Mouse (Mus musculus) T-helper 2 cell (primary cell): Measurements from ENCODE around the gene Atrnl1.

Source experiments
- in situ Hi-C: fragments of 300-600 bp; cut with MboI, MseI; formaldehyde crosslinking; loops from one replicate; pipeline ENCODE4 v1.15.1; 2025; ENCODE audit warnings: high pct_unique_total_duplicates

Atrnl1 gene

DNA sequence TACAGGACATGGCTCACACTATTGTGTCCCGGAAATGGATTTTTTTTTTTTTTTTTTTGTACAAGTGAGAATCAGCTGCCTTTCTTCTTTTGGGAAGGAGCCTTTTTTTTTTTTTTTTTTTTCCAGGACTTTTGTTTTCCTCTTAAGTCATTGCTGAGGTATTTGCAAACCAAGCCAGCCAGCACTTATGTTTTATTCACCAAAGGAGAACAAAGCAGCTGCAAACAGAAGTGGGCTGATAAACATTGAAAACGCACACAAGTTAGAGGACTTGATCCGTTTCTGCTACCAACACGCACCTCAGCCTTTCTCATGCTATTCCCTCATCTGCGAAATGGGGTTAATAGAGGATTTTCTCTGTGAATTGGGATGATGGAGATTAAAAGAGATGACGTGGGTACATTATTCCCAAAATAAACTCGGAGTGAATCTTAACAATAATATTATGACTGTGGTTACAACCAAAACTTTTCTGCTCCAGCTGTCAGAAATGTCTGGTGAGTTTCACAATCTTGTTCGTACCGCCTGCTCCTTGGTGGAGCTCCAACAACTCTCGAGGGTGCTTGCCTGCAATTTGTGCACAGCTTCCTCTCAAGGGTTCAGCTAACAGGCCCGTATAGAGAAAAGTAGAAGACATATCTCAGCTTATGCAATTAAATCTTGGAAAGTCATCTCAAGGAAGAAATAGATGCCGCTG, 1.3 kb upstream of the Atrnl1 start:
- in situ Hi-C loops: no loop called here

DNA sequence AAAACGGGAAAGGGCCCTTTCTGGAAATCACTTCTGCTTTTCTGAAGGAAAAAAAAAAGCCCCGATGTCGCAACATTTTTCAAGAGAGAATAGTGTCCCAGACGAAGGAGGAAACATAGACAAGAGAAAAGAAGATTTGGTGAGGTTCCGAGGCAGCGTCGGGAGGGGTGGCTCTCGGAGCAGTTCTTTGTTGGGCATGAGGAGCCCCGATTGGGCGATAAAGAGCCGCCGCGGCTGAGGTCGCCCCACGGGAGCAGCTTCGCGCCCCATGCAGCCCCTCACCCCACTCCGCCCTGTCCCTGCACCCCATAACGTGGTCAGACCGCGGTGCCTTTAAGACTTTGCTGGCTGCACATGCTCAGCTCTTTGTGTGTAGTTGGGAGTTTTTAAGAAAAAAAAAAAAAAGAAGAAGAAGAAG, 767 bp upstream of the Atrnl1 start:
- in situ Hi-C loops: no loop called here

DNA sequence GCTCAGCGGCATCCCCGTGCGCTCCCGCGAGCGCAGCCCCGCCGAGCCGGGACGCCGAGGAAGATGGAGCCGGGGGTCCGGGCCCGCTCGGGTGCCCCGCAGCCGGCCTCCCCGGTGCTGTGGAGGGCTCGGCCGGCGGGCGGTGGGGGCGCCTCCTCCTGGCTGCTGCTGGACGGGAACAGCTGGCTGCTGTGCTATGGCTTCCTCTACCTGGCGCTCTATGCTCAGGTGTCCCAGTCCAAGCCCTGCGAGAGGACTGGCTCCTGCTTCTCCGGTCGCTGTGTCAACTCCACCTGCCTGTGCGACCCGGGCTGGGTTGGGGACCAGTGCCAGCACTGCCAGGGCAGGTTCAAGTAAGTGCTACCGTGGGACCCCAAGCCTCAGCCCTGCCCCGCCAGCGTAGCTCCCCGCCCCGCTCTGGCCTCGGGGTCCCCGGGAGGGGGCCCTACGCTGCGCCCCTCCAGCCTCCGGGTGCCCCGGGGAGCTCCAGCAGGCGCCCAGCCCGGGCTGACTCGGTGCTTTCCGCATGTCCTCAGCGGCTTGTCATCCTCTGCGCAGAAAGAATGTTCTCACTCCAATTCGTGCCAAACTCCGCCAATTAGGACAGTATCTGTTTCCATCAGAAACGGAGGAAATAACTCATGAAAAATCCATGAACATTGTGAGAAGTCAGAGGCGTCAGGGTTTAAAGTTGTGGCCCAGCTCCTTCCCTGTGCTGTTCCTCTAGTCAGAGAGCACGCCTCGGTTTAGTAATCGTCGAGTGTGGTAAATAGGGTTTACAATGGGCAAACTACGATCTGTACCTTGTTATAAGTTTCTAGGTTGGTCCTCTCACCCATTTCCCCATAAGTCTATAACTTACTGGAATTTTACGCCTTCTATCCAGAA, 701 bp downstream of the Atrnl1 start:
- in situ Hi-C loops: no loop called here

DNA sequence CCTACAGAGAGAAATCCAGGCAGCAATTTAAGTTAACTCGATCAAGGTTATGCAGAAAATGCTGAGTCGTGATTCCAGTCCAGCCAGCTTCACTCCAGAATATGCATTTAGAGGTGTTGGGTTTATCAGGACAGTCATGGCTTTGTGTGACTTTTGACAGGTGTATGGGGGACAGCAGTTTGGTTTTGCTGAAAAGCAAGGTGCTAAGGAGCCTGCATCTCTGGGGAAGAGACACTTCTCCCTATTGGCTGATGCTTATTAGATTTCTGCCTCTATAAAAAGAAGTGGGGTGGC, 1.3 kb downstream of the Atrnl1 start:
- in situ Hi-C loops: no loop called here

DNA sequence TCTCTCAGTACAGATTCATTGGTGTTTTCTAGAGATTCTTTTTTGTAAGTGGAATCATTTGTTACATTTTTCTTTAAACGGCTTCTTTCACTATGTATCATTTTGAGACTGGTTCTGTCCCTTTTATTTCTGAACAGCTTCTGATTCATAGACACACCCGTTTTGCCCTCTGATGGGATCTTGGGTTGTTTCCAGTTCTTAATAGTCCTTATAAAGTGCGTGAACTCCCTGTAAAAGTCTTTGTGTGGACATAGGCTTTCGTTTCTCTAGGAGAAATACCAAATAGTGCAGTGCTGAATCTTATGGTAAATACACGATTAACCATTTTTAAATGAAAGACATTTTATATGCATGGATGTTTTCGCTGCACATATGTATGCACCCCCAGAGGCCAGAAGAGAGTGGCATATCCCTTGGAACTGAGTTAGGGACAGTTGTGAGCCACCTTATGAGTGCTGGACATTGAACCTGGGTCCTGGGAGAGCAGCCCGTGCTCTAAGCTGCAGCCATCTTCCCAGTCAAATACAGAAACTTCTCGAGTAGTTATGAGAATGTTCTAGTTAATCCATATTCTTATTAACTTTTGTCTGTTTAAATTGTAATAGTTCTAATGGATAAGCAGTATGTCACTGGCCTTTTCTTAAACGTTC, 5.3 kb downstream of the Atrnl1 start:
- in situ Hi-C loops: no loop called here

DNA sequence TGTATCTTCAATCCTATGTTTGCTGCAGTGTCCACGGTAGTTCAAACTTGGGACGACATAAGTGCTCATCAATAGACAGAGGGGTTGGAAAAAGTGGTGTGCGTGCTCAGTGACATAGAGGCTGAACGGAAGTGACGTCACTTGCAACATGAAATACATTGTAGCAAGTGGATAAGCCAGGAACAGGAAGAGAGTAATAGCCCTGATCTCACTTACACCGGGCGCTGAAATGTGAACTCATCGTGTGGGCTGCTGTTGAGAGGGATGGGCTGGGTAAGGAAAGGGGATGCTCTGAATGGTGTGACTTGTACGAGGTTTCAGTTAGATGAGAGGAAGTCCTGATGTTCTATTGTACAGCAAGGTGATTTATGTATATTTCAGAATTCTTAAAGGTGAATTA, 8.3 kb downstream of the Atrnl1 start:
- in situ Hi-C loops: no loop called here

DNA sequence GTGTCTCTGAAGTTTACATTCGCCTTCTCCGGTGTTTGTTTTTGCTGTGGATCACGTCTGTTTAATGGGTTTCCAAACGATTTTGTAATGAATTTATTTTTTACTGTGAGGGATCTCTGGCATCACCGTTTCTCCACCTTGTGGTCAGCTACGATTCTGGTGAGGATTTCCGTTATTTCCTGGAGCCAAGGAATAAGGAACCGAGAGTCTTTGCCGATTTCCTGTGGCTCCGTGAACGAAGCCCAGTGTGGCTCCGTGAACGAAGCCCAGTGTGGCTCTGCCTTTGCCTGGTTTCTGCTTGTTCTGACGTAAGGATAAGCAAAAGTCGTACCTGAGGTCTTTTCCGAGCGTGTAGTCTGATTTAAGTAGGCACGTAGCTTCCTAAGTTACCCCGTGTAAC, 11.0 kb downstream of the Atrnl1 start:
- in situ Hi-C loops: no loop called here

DNA sequence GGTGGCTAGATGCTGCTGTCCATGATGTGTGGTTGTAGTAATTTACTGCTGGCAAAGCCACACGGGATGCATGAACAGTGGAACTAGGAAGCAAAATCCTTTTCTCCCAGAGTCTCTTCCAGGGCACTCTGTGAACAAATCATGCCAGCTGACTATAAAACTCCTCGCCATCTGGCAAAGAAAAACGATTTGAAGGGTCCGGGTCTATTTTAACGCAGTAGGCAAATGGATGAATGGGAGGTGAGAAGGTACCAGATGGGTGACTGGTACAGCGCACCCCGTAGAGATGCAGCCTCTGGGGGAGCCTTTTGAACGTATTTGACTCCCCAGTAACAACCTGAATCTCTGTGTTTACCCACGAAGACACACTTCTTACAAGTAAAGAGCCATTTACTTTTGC, 14.9 kb downstream of the Atrnl1 start:
- in situ Hi-C loops: loop anchor here (25.0 kb wide), 1 partner anchor 213 kb away; no protein-coding TSS in a partner anchor

DNA sequence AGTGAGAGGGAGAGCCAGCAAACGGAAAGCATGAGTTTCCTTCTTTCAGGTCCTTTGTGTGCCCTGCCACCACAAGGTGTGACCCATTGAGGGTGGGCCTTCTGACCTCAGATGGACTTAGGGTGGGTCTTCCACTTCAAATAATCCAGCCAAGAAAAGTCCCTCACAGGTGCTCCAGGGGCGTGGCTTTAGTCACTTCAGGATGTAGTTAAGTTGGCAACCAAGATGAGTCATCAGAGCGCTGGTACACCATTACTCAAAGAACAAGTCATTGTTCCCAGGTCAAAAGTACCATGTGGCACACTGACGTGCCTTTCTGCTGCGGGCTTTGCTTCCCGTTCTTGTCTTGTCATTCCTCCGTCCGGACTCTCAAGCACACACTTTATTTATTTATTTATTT, 16.4 kb downstream of the Atrnl1 start:
- in situ Hi-C loops: loop anchor here (25.0 kb wide), 1 partner anchor 215 kb away; no protein-coding TSS in a partner anchor

DNA sequence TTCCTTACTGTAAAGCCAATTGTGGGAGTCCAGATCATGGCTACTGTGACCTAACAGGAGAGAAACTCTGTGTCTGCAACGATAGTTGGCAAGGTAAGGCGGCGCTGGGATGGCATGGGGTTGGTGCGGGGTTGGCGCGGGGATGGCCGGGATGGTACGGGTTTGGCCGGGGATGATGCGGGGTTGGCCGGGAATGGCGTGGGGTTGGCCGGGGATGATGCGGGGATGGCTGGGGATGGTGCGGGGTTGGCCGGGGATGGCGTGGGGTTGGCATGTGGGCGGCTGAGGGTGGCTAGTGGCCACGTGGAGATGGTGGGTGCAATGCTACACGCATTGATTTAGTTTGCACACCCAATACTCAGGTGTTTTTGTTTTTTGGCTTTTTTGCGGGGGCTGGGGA, 31.7 kb downstream of the Atrnl1 start:
- in situ Hi-C loops: loop anchor here (25.0 kb wide), 1 partner anchor 230 kb away; no protein-coding TSS in a partner anchor

DNA sequence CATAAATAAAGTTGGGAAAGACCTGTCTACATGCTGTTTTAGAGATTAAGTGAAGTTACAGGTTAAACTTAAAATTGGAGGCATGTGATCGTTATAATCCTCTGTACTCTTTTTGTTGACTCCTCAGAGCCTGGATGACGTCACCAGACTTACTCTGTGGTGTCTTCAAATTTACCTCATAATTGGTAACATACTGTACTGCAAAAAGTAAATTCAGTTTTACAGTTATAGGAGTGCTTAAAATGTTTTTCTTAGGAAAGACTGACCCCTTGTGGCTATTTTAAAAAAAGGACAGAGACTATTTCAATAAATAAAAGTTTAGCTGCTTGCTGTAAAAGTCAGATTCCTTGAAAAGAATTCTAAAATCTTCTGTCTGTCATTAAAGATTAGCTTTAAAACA, 32.1 kb downstream of the Atrnl1 start:
- in situ Hi-C loops: loop anchor here (25.0 kb wide), 1 partner anchor 231 kb away; no protein-coding TSS in a partner anchor

DNA sequence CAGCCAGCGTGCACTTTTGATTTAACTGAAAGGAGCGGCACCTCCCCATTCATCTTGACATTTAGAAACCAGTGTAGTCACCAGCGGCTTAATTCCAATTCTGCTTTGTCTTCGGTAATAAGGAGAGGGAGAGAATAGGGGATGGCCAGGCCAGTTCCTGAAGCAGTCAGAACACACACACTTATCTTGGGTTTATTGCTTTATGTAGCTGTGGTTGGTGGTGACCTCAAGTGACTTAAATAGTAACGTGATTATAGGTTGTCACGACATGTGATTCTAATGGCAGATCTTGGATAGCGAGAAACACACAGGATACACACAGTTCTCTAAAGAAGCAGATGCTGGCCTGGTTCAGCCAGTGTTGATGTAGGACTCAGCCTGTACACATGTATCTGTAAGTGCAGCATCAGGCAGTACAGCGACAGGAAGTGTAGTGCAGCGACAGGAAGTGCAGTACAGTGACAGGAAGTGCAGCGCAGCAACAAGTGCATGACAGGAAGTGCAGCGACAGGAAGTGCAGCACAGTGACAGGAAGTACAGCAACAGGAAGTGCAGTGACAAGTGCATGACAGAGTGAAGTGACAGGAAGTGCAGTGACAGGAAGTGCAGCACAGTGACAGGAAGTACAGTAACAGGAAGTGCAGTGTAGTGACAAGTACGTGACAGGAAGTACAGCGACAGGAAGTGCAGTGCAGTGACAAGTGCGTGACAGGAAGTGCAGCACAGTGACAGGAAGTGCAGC, 37.5 kb downstream of the Atrnl1 start:
- in situ Hi-C loops: loop anchor here (25.0 kb wide), 1 partner anchor 236 kb away; no protein-coding TSS in a partner anchor

DNA sequence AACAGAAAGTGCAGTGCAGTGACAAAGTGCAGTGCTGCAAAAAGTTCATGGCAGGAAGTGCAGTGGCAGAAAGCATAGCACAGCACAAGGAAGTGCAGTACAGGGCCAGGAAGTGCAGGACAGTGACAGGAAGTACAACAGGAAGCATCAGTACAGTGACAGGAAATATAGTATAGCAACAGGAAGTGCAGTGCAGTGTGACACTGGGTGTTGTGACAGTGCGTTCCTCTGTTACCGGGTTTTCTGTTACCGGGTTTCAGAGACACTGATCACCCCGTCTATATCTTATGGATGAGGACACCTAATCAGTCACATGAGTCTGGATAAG, 38.1 kb downstream of the Atrnl1 start:
- in situ Hi-C loops: loop anchor here (25.0 kb wide), 1 partner anchor 237 kb away; no protein-coding TSS in a partner anchor

DNA sequence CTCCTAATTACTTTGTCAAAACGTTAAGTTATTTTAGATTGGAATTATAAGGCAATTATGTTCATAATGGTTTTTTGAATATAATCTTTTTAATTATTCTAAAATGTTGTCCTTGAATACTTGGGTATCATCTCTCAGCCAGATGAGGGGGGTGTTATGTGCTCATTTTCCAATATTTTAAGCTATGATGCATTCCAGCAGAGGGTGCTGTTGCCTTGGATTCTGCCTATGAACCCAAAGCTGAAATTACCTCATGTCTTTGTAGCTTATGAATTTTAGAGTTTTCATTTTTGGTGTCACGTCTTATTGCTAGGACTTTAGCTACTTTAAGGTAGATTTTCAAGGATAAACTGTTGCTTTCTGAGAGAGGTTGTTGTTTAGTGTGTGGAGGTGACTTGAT, 44.2 kb downstream of the Atrnl1 start:
- in situ Hi-C loops: no loop called here

DNA sequence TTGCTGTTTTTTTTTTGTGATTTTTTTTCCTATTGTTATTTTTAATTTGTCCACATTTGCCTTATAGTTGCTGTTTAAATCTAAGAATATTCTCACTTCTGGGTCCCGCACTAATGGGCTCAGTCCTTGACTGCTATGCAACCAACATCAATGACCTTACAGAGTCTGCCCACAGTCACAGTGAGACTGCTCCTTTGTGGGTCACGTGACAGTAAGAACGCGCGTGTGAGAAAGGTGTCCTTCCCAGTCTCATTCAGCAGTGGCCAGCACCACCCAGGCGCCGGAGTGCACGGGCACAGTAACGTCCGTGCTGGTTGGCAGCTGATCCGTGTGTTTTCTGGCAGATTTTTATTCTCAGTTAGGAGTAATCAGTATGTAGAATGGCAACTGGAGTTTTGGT, 44.7 kb downstream of the Atrnl1 start:
- in situ Hi-C loops: no loop called here

DNA sequence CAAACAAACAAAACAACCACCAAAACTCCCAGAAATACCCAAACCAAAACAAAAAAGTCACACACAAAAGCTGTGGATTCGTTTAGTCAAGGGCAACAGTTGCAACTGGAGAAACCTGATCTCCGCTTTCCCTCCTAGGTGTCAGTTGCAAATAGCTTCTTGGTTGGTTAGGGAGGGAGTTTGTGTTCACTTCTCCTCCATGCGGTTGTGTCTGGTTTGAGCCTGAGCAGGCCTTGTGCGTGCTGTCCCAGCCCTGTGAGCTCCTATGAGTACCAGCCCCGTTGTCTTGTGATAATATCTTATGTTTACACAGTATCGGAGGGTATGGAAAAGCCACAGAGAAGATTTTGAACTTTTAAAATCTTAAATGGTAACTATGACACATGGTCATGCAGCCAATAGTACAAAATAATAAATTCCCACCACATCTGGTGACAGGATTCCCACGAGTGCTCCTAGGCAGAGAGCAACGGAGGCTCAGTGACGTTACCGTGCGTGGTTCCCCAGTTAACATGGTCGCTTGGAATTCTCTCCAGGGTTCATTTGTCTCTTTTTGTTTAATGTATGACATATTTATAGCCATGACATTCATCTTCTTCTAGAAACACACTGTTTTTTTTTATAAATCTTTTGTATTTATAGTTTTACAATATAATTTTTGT, 46.7 kb downstream of the Atrnl1 start:
- in situ Hi-C loops: no loop called here

DNA sequence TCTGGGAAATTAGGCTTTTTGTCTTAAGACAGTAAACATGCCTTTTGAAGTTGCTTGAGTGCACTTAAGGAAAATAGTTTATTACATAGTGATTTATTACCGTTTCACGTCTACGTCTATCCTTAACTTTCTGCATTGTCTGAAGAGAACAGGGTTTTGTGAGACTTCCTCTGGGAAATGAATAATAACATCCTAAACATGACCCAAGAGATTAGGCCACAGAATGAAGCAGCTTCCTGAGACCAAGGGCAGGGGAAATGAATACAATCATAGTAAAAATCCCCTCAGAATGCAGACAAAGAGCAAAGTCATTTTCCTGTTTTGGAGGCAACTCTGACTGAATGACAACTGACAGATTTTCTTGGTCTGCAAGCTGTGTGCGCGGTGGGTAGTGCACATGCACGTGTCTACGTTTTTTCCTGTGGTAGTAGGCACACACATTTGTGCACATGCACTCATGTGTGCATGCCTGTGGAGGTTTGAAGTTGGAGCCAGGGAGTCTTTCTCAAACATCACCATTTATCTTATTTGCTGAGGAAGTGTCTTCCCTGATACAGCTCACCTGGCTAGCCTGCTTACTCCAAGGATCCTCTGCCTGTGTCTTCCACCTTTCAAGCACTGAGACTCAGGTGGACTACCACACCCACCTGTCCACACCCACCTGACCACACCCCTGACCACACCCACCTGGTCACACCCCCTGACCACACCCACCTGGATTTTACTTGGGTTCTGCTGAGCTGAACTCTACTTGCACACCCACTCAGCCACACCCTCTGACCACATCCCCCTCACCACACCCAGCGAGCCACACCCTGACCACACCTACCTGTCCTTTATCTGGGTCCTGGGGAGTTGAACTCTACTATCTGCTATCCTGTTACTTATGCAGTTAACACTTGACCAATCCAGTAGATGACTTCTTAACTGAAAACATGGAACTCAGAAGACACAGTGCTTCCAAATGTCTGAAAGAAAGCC, 47.6 kb downstream of the Atrnl1 start:
- in situ Hi-C loops: no loop called here

DNA sequence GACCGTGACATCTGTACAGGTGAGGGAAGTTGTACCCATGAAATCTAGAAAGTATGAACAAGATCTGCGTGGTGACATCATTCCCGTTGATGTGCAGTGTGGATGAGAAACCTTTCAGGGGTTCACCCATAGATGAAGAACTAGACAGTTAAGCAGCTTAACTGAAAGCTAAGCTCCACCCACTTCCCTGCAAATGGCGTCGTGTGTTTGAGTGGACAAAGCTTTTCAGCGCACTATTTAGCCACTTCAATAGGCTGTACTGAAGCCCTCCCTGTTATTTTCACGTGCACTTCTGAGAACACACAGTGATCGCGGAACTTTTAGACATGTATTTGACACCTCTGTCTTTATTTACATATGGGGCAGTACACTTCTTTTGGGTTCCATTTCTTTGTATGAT, 56.2 kb downstream of the Atrnl1 start:
- in situ Hi-C loops: no loop called here

DNA sequence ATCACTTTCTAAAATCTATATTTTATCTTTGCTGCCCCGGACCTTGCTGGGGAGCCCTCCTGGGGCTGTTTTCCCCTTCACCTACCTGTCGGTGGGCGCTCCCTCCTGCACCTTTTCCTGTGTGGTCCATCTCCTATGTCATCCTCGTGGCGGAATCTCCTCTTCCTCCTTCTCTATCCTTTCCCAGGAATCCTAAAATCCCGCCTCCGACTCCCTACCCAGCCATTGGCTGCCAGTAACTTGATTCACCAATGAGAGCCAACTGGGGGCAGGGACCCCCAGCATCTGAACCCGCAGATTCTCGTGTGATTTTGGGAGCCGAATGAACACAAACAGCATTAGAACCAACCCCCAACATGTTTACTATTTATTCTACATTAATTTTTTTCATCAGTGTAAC, 57.1 kb downstream of the Atrnl1 start:
- in situ Hi-C loops: no loop called here

DNA sequence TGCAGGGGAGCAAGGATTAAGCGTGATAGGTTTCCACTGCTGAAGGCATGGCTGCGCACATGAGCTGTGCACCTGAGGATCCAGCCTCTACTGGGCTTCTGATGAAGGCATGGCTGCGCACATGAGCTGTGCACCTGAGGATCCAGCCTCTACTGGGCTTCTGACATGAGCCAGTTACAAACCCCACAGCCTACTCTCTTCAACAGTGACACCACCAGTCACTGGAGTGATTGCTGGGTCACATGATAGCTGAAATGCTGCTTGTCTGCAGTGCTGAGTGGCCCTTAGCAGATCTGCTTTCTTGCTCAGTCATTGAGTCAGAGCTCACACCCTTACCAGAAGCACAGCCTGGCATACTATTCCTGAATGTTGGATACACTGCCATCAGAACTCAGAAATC, 68.6 kb downstream of the Atrnl1 start:
- in situ Hi-C loops: no loop called here
